ENCODE assay signal across 18 mouse cellular contexts in the genomic region with DNA sequence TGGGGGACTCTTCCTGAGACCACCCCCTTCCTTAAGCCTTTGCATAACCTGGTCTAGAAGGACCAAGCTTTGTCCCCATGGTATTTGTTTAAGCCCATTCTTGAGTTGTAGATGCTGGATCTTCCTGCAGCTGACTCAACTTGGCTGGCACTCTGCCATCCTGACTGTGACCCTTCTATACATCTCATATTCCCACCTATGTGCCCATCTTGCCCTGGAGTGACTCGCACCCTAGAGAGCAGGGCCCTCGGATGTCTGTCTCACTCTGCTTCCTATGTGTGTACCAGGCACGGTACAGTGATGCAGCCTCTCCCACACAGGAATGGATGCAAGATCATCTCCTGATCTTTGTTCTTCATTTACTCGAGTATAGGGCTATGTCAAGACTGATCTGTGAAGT. TPM values are rescaled to one million over a fixed set of nuclear protein-coding genes. Genes with fewer than 3 reads are reported as not detected.
"Had no signal": no experiment of that assay in that cellular context is flagged by ENCODE, and none has a peak within 500 bp of the region (broad histone marks: within the 10 kb centered on the region; RNA-seq: fewer than 3 reads in every experiment).

No protein-coding gene starts in this region.

- H3K36me3 ChIP-seq: liver, embryonic 12.5 days; liver, embryonic 15.5 days; midbrain, embryonic 12.5 days; midbrain, embryonic 15.5 days; neural tube, embryonic 12.5 days; neural tube, embryonic 15.5 days had no signal

- ATAC-seq: intestine, postnatal 0 days; liver, embryonic 12.5 days; midbrain, embryonic 15.5 days had no signal

- H3K27ac ChIP-seq: kidney, postnatal 0 days; liver, embryonic 12.5 days; liver, embryonic 15.5 days; midbrain, embryonic 12.5 days; midbrain, embryonic 15.5 days; neural tube, embryonic 12.5 days; neural tube, embryonic 15.5 days had no signal

- H3K27me3 ChIP-seq: liver, embryonic 15.5 days; midbrain, embryonic 12.5 days; midbrain, embryonic 15.5 days; neural tube, embryonic 12.5 days; neural tube, embryonic 15.5 days had no signal

- DNase-seq: kidney, adult 2 months; kidney, postnatal 25 days; left cerebral cortex, postnatal 4 days; liver; lung, adult 18-20 months; lung, postnatal 14 days; right cerebral cortex, postnatal 4 days; thymus, adult 2 months; thymus, postnatal 14 days had no signal

- H3K9ac ChIP-seq: liver, embryonic 12.5 days; liver, embryonic 15.5 days; midbrain, embryonic 12.5 days; midbrain, embryonic 15.5 days; neural tube, embryonic 12.5 days; neural tube, embryonic 15.5 days had no signal

- H3K4me2 ChIP-seq: liver, embryonic 12.5 days; liver, embryonic 15.5 days; midbrain, embryonic 12.5 days; midbrain, embryonic 15.5 days; neural tube, embryonic 12.5 days; neural tube, embryonic 15.5 days had no signal

- H3K4me3 ChIP-seq: liver, embryonic 12.5 days; liver, embryonic 15.5 days; midbrain, embryonic 12.5 days; midbrain, embryonic 15.5 days; neural tube, embryonic 12.5 days; neural tube, embryonic 15.5 days had no signal

- H3K4me1 ChIP-seq: liver, embryonic 12.5 days; liver, embryonic 15.5 days; midbrain, embryonic 12.5 days; midbrain, embryonic 15.5 days; neural tube, embryonic 12.5 days; neural tube, embryonic 15.5 days had no signal

- H3K9me3 ChIP-seq: liver, embryonic 12.5 days; liver, embryonic 15.5 days; midbrain, embryonic 12.5 days; midbrain, embryonic 15.5 days; neural tube, embryonic 12.5 days; neural tube, embryonic 15.5 days had no signal

RNA-seq across cellular contexts. Expression of a gene that starts 52.4 kb away (rescaled TPM):
- total RNA-seq: megakaryocyte progenitor cell, adult 5-6 weeks had no signal
- polyA plus RNA-seq: liver, embryonic 12.5 days had no signal
